Mouse (Mus musculus) brown adipose tissue, adult 24 weeks (tissue): ENCODE measurements around the gene Zbtb8os. TPM values are rescaled to one million over a fixed set of nuclear protein-coding genes. Genes with fewer than 3 reads are reported as not detected.

ENCODE experiments used
- H3K27ac ChIP-seq: fragments of 200-500 bp; replicated peaks from 2 replicates; pipeline ENCODE4 v1.5.1; 2012; ENCODE audit warnings: low read depth, mild to moderate bottlenecking, low read length
- H3K4me1 ChIP-seq: fragments of 200-500 bp; 2 replicates; pipeline ENCODE4 v1.6.1; 2012; ENCODE audit warnings: low read length, mixed read lengths; ENCODE audit not compliant: control insufficient read depth, insufficient read depth, insufficient read length
- H3K4me3 ChIP-seq: fragments of 200-500 bp; 2 replicates; pipeline ENCODE4 v1.5.1; 2012; ENCODE audit warnings: low read depth, mild to moderate bottlenecking, low read length, moderate library complexity; ENCODE audit not compliant: insufficient read depth
- polyA plus RNA-seq: library from polyadenylated mRNA; stranded (reverse); fragments of >200 nt; gene quantifications from 2 replicates; pipeline ENCODE4 v1.2.4, GENCODE M21; 2012; ENCODE audit not compliant: missing spikeins, insufficient read depth, insufficient read length

Gene Zbtb8os
- polyA plus RNA-seq, 1 experiment, result 127 TPM

- Histone ChIP-seq H3K27ac (no peak overlapping the region), H3K4me1 (no peaks in the 10 kb centered on the region), H3K4me3 (no peak overlapping the region)
These were observed 61.5 kb downstream of the Zbtb8os start for GRCm38 (mm10) chr4:129396960-129397359.

GRCm38 (mm10) chr4:129399813-129400212 lies 64.3 kb downstream of the Zbtb8os start:
- H3K4me1 ChIP-seq, result no peaks in the 10 kb centered on the region
- H3K27ac ChIP-seq, result no peak overlapping the region
- no peak overlapping the region for H3K4me3 ChIP-seq

Other genes starting within 250 kb of the Zbtb8os start
- not detected in 2 replicates for gene Tmem54, start 230.1 kb upstream of the Zbtb8os start, polyA plus RNA-seq
- not detected in 2 replicates for gene Hpca, start 213.7 kb upstream of the Zbtb8os start, polyA plus RNA-seq
- 1.2 and 1.8 TPM in 2 replicates for gene Fndc5, start 198.7 kb upstream of the Zbtb8os start, polyA plus RNA-seq
- gene S100pbp, start 146.0 kb upstream of the Zbtb8os start, polyA plus RNA-seq, result 4.6 and 12.6 TPM in 2 replicates
- gene Yars, start 145.9 kb upstream of the Zbtb8os start, polyA plus RNA-seq, result 18.8 and 19.3 TPM in 2 replicates
- gene C77080, start 74.3 kb upstream of the Zbtb8os start, polyA plus RNA-seq, result 1.9 and 2.6 TPM in 2 replicates
- gene Sync, start 48.1 kb upstream of the Zbtb8os start, polyA plus RNA-seq, result 0.75 and 1.3 TPM in 2 replicates
- gene Rbbp4, start 325 bp upstream of the Zbtb8os start, polyA plus RNA-seq, result 77.7 and 87.6 TPM in 2 replicates
- gene Zbtb8a, start 42.4 kb downstream of the Zbtb8os start, polyA plus RNA-seq, result 1.5 and 3.4 TPM in 2 replicates
- not detected in 2 replicates for gene Zbtb8b, start 105.2 kb downstream of the Zbtb8os start, polyA plus RNA-seq
- 24.8 and 35.7 TPM in 2 replicates for gene Bsdc1, start 125.9 kb downstream of the Zbtb8os start, polyA plus RNA-seq
- not detected in 2 replicates for gene Tssk3, start 155.3 kb downstream of the Zbtb8os start, polyA plus RNA-seq
- gene Fam229a, start 155.5 kb downstream of the Zbtb8os start, polyA plus RNA-seq, result not detected in 2 replicates
- gene Marcksl1, start 177.9 kb downstream of the Zbtb8os start, polyA plus RNA-seq, result 3.5 and 4.9 TPM in 2 replicates
- gene Hdac1, start 207.0 kb downstream of the Zbtb8os start, polyA plus RNA-seq, result 46.2 and 49.1 TPM in 2 replicates
- not detected in 2 replicates for gene Lck, start 237.9 kb downstream of the Zbtb8os start, polyA plus RNA-seq
- not detected in 2 replicates for gene Fam167b, start 242.9 kb downstream of the Zbtb8os start, polyA plus RNA-seq